Mouse (Mus musculus) C2C12 (cell line): ENCODE measurements at regions not wholly inside any gene's neighbourhood (a gene's known extent, or its start where the extent isn't known, plus 50 kb on each side); places are given as distances from the start of the nearest gene placed in this dataset.

Source experiments
- CTCF ChIP-seq: IDR thresholded peaks from one replicate; pipeline ENCODE4 v1.5.1; 2011; ENCODE audit not compliant: control insufficient read depth, insufficient read depth, insufficient read length
- MYOG ChIP-seq: IDR thresholded peaks from one replicate; pipeline ENCODE4 v1.6.1; 2011; ENCODE audit not compliant: control insufficient read depth, insufficient read length; ENCODE audit errors: extremely low read depth

DNA sequence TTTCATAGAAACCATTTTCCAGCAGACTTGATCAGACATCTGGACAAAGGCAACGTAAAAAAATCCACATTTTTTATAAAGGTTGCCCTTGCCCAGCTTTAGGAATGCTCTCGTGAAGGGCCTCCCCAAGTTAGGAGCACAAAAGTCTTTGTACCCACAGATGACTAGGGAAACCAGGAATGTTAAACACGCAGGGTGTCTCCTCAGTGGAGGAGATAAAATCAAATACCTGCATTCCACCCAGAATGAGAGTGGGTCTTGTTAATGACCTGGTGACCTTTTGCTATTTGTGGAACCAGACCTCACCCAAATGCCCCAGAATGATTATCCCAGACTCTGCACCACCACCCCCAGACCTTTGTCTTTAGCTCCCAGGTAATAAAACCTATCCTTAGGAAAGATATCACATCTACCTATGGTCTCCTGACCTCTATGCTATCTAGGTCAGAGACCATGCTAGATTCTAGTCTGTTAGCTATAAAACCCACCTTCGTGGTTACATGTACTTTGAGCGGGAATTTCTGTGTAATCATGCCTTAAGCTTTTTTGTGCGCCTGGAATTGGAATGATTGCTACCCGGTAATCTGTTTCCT is 146.6 kb downstream of the Dad1 start:
- TF ChIP-seq CTCF (no peak), MYOG (no peak)
